Mouse (Mus musculus) yolk sac, embryonic 10.5 days (tissue): Measurements from ENCODE around the gene Dctd.
"Not testable (repeated sequence)": the region's sequence is repeated elsewhere in the genome, so short reads cannot be mapped to it uniquely, and the experiment has no call there.

Experiments
- DNase-seq: peaks from one replicate; pipeline ENCODE4 v3.0.0-alpha.2; 2017; ENCODE audit warnings: low spot score

Dctd gene

GRCm38 (mm10) chr8:48145766-48146165, 46.9 kb downstream of the Dctd start:
- no peak for DNase-seq

- DNase-seq, result no peak
Measured at GRCm38 (mm10) chr8:48146449-48146848, 47.6 kb downstream of the Dctd start.

GRCm38 (mm10) chr8:48152062-48152738, 53.3 kb downstream of the Dctd start:
- DNase-seq, result peak; percentile 41

- no peak for DNase-seq
Measured at GRCm38 (mm10) chr8:48153360-48154121, 54.6 kb downstream of the Dctd start.

- DNase-seq, result no peak
Measured at GRCm38 (mm10) chr8:48157718-48158117, 58.8 kb downstream of the Dctd start.

- DNase-seq, result no peak
Measured at GRCm38 (mm10) chr8:48158560-48159217, 59.8 kb downstream of the Dctd start.

GRCm38 (mm10) chr8:48177406-48177805, 78.5 kb downstream of the Dctd start:
- DNase-seq, result no peak

- no peak for DNase-seq
Measured at GRCm38 (mm10) chr8:48177876-48178275, 79.0 kb downstream of the Dctd start.

- DNase-seq, result no peak
Measured at GRCm38 (mm10) chr8:48178993-48179392, 80.1 kb downstream of the Dctd start.

GRCm38 (mm10) chr8:48180146-48180545, 81.3 kb downstream of the Dctd start:
- DNase-seq, result not testable (repeated sequence)

GRCm38 (mm10) chr8:48181000-48181399, 82.1 kb downstream of the Dctd start:
- no peak for DNase-seq

GRCm38 (mm10) chr8:48183758-48184157, 84.9 kb downstream of the Dctd start:
- no peak for DNase-seq

GRCm38 (mm10) chr8:48188586-48188985, 89.7 kb downstream of the Dctd start:
- no peak for DNase-seq

GRCm38 (mm10) chr8:48195971-48196370, 97.1 kb downstream of the Dctd start:
- no peak for DNase-seq

GRCm38 (mm10) chr8:48199171-48199570, 100.3 kb downstream of the Dctd start:
- no peak for DNase-seq

- DNase-seq, result no peak
Measured at GRCm38 (mm10) chr8:48202632-48203031, 103.7 kb downstream of the Dctd start.
